Mouse (Mus musculus) ES-Bruce4 (cell line): ENCODE results near the gene Pom121l2.

ENCODE experiments used
- CTCF ChIP-seq: IDR thresholded peaks from one replicate; pipeline ENCODE4 v1.8.1; 2011; ENCODE audit warnings: low read depth, low read length
- EP300 ChIP-seq: IDR thresholded peaks from 2 replicates; pipeline ENCODE4 v1.6.1; 2011; ENCODE audit warnings: low read depth, low read length; ENCODE audit not compliant: insufficient read depth
- POLR2A ChIP-seq: IDR thresholded peaks from one replicate; pipeline ENCODE4 v1.8.1; 2011; ENCODE audit warnings: low read length; ENCODE audit not compliant: insufficient read depth

GRCm38 (mm10) chr13:22030493-22030892 lies 49.5 kb downstream of the Pom121l2 start:
- TF ChIP-seq CTCF (no peak), POLR2A (no peak), EP300 (no peak)
